Mouse (Mus musculus) lung, postnatal 0 days (tissue): ENCODE measurements around the gene Sobp.

Experiments
- CTCF ChIP-seq: IDR thresholded peaks from 2 replicates; pipeline ENCODE4 v1.5.1; 2016; ENCODE audit warnings: antibody characterized with exemption, mild to moderate bottlenecking
- EP300 ChIP-seq: IDR thresholded peaks from 2 replicates; pipeline ENCODE4 v1.6.1; 2016; ENCODE audit warnings: antibody characterized with exemption, mild to moderate bottlenecking, control low read depth

DNA sequence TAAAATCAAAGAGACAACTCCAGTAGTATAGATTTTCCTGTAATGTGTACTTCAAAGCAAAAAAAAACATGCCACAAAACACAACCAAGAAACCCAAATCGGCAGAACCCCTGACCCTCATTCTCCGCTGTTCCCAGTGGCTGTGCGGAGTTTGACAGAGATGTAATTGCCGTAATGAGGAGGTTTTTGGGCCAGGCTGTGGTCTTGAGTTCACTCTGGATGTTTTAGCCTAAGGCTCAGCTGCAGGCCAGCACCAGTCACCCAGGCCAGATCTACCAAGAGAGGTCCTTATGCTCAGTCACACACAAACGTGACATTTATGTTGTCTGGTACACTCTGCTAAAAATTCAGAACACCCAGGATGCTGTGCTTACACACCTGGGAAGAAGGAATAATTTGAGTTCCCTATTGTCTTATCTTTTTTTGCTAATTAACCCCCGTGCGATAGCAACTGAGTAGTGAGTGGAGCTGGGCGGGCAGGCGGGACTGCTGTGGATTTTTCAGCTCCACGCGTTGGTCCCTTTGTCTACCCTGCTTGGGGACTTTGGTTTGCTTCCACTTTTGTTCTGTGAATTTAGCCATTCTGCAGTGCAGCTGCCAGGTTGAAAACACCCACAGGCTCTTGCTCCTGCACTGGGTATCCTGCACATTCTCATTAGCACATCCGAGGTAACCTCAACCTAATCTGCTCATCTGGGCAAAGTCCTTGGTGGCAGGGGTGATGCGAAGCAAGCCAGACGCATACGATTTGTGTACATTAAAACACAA, 140.7 kb downstream of the Sobp start:
- TF ChIP-seq CTCF (no peak), EP300 (no peak)
